Mouse (Mus musculus): ENCODE data around the gene Atg7. TPM values are rescaled to one million over a fixed set of nuclear protein-coding genes. Genes with fewer than 3 reads are reported as not detected.

Atg7 gene
- polyA plus RNA-seq, 1 experiment, result 18.7 TPM

GRCm38 (mm10) chr6:114817948-114818347 lies 175.1 kb downstream of the Atg7 start:
- Histone ChIP-seq H3K4me2 (ENCODE audit: low read depth) (no peak overlapping the region), H3K27me3 (ENCODE audit: control insufficient read depth, insufficient read depth, insufficient read length) (no peaks in the 10 kb centered on the region), H3K79me2 (ENCODE audit: control insufficient read depth, insufficient read depth) (no peaks in the 10 kb centered on the region), H3K4me3 (no peak overlapping the region), H3K36me3 (ENCODE audit: control insufficient read depth, insufficient read depth) (no peaks in the 10 kb centered on the region), H3ac (ENCODE audit: control insufficient read depth, insufficient read length) (no peak overlapping the region)
- TF ChIP-seq MYOD1 (IDR thresholded peaks at IDR 0.05; ENCODE audit: control insufficient read depth in 1 of 3, insufficient read length in 2 of 3, low read depth in 2 of 3) (no peak), CEBPB (IDR thresholded peaks at IDR 0.05; ENCODE audit: insufficient read depth, poor library complexity, severe bottlenecking) (no peak)

- TF ChIP-seq SRF (IDR thresholded peaks at IDR 0.05; ENCODE audit: control insufficient read depth, insufficient read length, low read depth), result no peak
- TF ChIP-seq E2F4 (IDR thresholded peaks at IDR 0.05; ENCODE audit: insufficient read depth), result no peak
- no peak for TF ChIP-seq MYOD1 (IDR thresholded peaks at IDR 0.05; ENCODE audit: control insufficient read depth in 1 of 3, insufficient read length in 2 of 3, low read depth in 2 of 3)
- TF ChIP-seq REST (IDR thresholded peaks at IDR 0.05; ENCODE audit: insufficient read depth, insufficient read length), result no peak
- no peak for TF ChIP-seq TCF12 (IDR thresholded peaks at IDR 0.05; ENCODE audit: insufficient read depth, poor library complexity, severe bottlenecking)
- no peak for TF ChIP-seq MAX (IDR thresholded peaks at IDR 0.05; ENCODE audit: low read depth)
- Histone ChIP-seq H3K79me2 (ENCODE audit: control insufficient read depth, insufficient read depth) (no peaks in the 10 kb centered on the region), H3K36me3 (ENCODE audit: control insufficient read depth, insufficient read depth) (no peaks in the 10 kb centered on the region), H3ac (ENCODE audit: control insufficient read depth, insufficient read length) (no peak overlapping the region), H3K27me3 (ENCODE audit: control insufficient read depth, insufficient read depth, insufficient read length) (no peaks in the 10 kb centered on the region), H3K4me2 (ENCODE audit: low read depth) (no peak overlapping the region), H3K4me3 (no peak overlapping the region)
Observed at GRCm38 (mm10) chr6:114818471-114818870, 175.6 kb downstream of the Atg7 start.

GRCm38 (mm10) chr6:114819971-114820481 lies 177.1 kb downstream of the Atg7 start:
- no peaks in the 10 kb centered on the region for H3K79me2 ChIP-seq (ENCODE audit: control insufficient read depth, insufficient read depth)
- H3K4me3 ChIP-seq, result no peak overlapping the region
- no peak overlapping the region for H3ac ChIP-seq (ENCODE audit: control insufficient read depth, insufficient read length)
- TF ChIP-seq POLR2AphosphoS2 (IDR thresholded peaks at IDR 0.05; ENCODE audit: insufficient read length, low read depth), result no peak
- TF ChIP-seq TCF3 (IDR thresholded peaks at IDR 0.05; ENCODE audit: insufficient read length, low read depth), result no peak
- TF ChIP-seq MYOD1 (IDR thresholded peaks at IDR 0.05; ENCODE audit: control insufficient read depth in 1 of 3, insufficient read length in 2 of 3, low read depth in 2 of 3), result no peak
- TF ChIP-seq SRF (IDR thresholded peaks at IDR 0.05; ENCODE audit: control insufficient read depth, insufficient read length, low read depth), result no peak
- no peak for TF ChIP-seq E2F4 (IDR thresholded peaks at IDR 0.05; ENCODE audit: insufficient read depth)
- no peak for TF ChIP-seq POLR2A (IDR thresholded peaks at IDR 0.05; ENCODE audit: insufficient read length, low read depth)
- no peak for TF ChIP-seq REST (IDR thresholded peaks at IDR 0.05; ENCODE audit: insufficient read depth, insufficient read length)
- no peak for TF ChIP-seq MAX (IDR thresholded peaks at IDR 0.05; ENCODE audit: low read depth)
- TF ChIP-seq TCF12 (IDR thresholded peaks at IDR 0.05; ENCODE audit: insufficient read depth, poor library complexity, severe bottlenecking), result no peak
- no peak for TF ChIP-seq MYOG (IDR thresholded peaks at IDR 0.05; ENCODE audit: control insufficient read depth in 1 of 3, insufficient read depth in 1 of 3, insufficient read length in 2 of 3, low read depth in 2 of 3)
- TF ChIP-seq CEBPB (IDR thresholded peaks at IDR 0.05; ENCODE audit: insufficient read depth, poor library complexity, severe bottlenecking), result no peak
- TF ChIP-seq USF1 (IDR thresholded peaks at IDR 0.05; ENCODE audit: low read depth), result no peak
- H3K4me2 ChIP-seq (ENCODE audit: low read depth), result no peak overlapping the region
- H3K36me3 ChIP-seq (ENCODE audit: control insufficient read depth, insufficient read depth), result no peaks in the 10 kb centered on the region
- no peaks in the 10 kb centered on the region for H3K27me3 ChIP-seq (ENCODE audit: control insufficient read depth, insufficient read depth, insufficient read length)

DNA sequence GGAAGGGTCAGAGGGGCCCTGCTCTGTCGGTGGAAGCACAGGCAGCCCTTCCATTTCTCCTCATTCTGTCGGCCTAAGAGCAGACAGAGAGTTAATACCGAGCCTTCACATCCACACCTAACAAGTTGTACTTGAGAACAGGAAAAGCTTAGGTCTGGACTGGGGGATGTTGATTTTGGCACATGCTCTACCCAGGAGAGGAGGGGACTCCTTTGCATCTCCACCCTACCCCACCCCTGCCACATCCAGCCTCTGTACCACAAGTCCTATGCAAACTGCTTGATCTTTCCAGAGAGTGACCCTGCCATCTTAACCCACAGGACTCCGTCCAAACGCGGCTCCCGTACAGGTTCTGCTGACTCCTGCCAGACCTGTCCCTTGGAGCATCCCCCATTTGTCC lies 178.7 kb downstream of the Atg7 start:
- Histone ChIP-seq H3K4me3 (no peak overlapping the region), H3K79me2 (ENCODE audit: control insufficient read depth, insufficient read depth) (no peaks in the 10 kb centered on the region), H3ac (ENCODE audit: control insufficient read depth, insufficient read length) (no peak overlapping the region), H3K27me3 (ENCODE audit: control insufficient read depth, insufficient read depth, insufficient read length) (no peaks in the 10 kb centered on the region), H3K36me3 (ENCODE audit: control insufficient read depth, insufficient read depth) (no peaks in the 10 kb centered on the region), H3K4me2 (ENCODE audit: low read depth) (no peak overlapping the region)
- TF ChIP-seq CEBPB (IDR thresholded peaks at IDR 0.05; ENCODE audit: insufficient read depth, poor library complexity, severe bottlenecking) (no peak), MYOD1 (IDR thresholded peaks at IDR 0.05; ENCODE audit: control insufficient read depth in 1 of 3, insufficient read length in 2 of 3, low read depth in 2 of 3) (no peak), POLR2A (IDR thresholded peaks at IDR 0.05; ENCODE audit: insufficient read length, low read depth) (no peak), REST (IDR thresholded peaks at IDR 0.05; ENCODE audit: insufficient read depth, insufficient read length) (no peak), POLR2AphosphoS2 (IDR thresholded peaks at IDR 0.05; ENCODE audit: insufficient read length, low read depth) (no peak)

DNA sequence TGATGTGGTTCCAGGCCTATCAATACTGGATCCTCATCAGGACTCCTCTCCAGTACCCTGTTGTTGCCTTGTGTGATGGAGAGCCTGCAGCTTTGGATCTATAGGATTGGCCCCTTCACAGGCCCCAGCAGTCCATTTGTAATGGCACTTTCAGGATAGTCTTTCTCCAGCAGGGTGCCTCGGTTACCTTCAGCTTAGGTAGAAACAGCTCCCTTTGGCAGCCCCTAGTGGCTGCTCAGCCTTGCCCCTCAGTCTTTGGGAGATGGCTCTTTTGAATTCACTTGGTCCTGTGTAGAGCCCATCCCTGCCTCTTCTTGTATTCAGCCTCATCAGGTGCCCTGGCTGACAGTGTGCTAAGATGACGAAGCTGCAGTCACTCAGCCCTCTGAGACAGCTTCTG lies 184.0 kb downstream of the Atg7 start:
- Histone ChIP-seq H3K27me3 (ENCODE audit: control insufficient read depth, insufficient read depth, insufficient read length) (no peaks in the 10 kb centered on the region), H3K4me3 (no peak overlapping the region), H3K4me2 (ENCODE audit: low read depth) (no peak overlapping the region), H3ac (ENCODE audit: control insufficient read depth, insufficient read length) (no peak overlapping the region), H3K79me2 (ENCODE audit: control insufficient read depth, insufficient read depth) (no peaks in the 10 kb centered on the region), H3K36me3 (ENCODE audit: control insufficient read depth, insufficient read depth) (no peaks in the 10 kb centered on the region)
- TF ChIP-seq POLR2AphosphoS2 (IDR thresholded peaks at IDR 0.05; ENCODE audit: insufficient read length, low read depth) (no peak), POLR2A (IDR thresholded peaks at IDR 0.05; ENCODE audit: insufficient read length, low read depth) (no peak), MYOG (IDR thresholded peaks at IDR 0.05; ENCODE audit: control insufficient read depth in 1 of 3, insufficient read depth in 1 of 3, insufficient read length in 2 of 3, low read depth in 2 of 3) (no peak), MAX (IDR thresholded peaks at IDR 0.05; ENCODE audit: low read depth) (no peak), REST (IDR thresholded peaks at IDR 0.05; ENCODE audit: insufficient read depth, insufficient read length) (no peak), MYOD1 (IDR thresholded peaks at IDR 0.05; ENCODE audit: control insufficient read depth in 1 of 3, insufficient read length in 2 of 3, low read depth in 2 of 3) (no peak), E2F4 (IDR thresholded peaks at IDR 0.05; ENCODE audit: insufficient read depth) (no peak), TCF3 (IDR thresholded peaks at IDR 0.05; ENCODE audit: insufficient read length, low read depth) (no peak), TCF12 (IDR thresholded peaks at IDR 0.05; ENCODE audit: insufficient read depth, poor library complexity, severe bottlenecking) (no peak), SRF (IDR thresholded peaks at IDR 0.05; ENCODE audit: control insufficient read depth, insufficient read length, low read depth) (no peak), CEBPB (IDR thresholded peaks at IDR 0.05; ENCODE audit: insufficient read depth, poor library complexity, severe bottlenecking) (no peak), USF1 (IDR thresholded peaks at IDR 0.05; ENCODE audit: low read depth) (no peak)

Data from myocyte (in vitro differentiated cells).